Mouse (Mus musculus): ENCODE results near the gene Catsper3. TPM values are rescaled to one million over a fixed set of nuclear protein-coding genes. Genes with fewer than 3 reads are reported as not detected.

Catsper3 gene
- total and polyA plus RNA-seq, 3 experiments: not detected

- no peaks in the 10 kb centered on the region for H3K9me3 ChIP-seq (replicated peaks; ENCODE audit: insufficient read depth, low read length)
- no peaks in the 10 kb centered on the region for H3K27me3 ChIP-seq (ENCODE audit: control insufficient read depth in 1 of 2, insufficient read depth in 2 of 2, low read length in 2 of 2)
- H3K36me3 ChIP-seq (ENCODE audit: control insufficient read depth in 1 of 2, insufficient read depth in 2 of 2, low read length in 2 of 2): no peaks in the 10 kb centered on the region
- no peaks in the 10 kb centered on the region for H3K79me2 ChIP-seq (ENCODE audit: control insufficient read depth, insufficient read depth, low read length, poor library complexity)
- no peak overlapping the region for H3K27ac ChIP-seq (ENCODE audit: control insufficient read depth, low read depth, low read length)
- H3K4me3 ChIP-seq (ENCODE audit: control insufficient read depth in 1 of 2, insufficient read depth in 1 of 2, low read depth in 2 of 2, low read length in 2 of 2): no peak overlapping the region
- DNase-seq (ENCODE audit: low read depth, low spot score): no peak
- TF ChIP-seq MYB (IDR thresholded peaks at IDR 0.05; ENCODE audit: low read depth, low read length) (no peak), MXI1 (IDR thresholded peaks at IDR 0.05; ENCODE audit: low read depth, low read length) (no peak), USF2 (IDR thresholded peaks at IDR 0.05; ENCODE audit: borderline replicate concordance in 1 of 2, insufficient read depth in 1 of 2, low read depth in 1 of 2, low read length in 2 of 2) (no peak), MAX (IDR thresholded peaks at IDR 0.05; ENCODE audit: low read length) (no peak), SMC3 (IDR thresholded peaks at IDR 0.05; ENCODE audit: low read depth, low read length) (no peak)
- no peak overlapping the region for H3K9ac ChIP-seq (ENCODE audit: control insufficient read depth, low read depth, low read length, poor library complexity, severe bottlenecking)
- H3K4me1 ChIP-seq (ENCODE audit: control insufficient read depth in 1 of 2, insufficient read depth in 2 of 2, low read length in 2 of 2): no peaks in the 10 kb centered on the region
Measured at GRCm38 (mm10) chr13:55826008-55826671, 41.8 kb downstream of the Catsper3 start.

- Histone ChIP-seq H3K9me3 (replicated peaks; ENCODE audit: insufficient read depth, low read length) (no peaks in the 10 kb centered on the region), H3K79me2 (ENCODE audit: control insufficient read depth, insufficient read depth, low read length, poor library complexity) (no peaks in the 10 kb centered on the region), H3K4me3 (ENCODE audit: control insufficient read depth in 1 of 2, insufficient read depth in 1 of 2, low read depth in 2 of 2, low read length in 2 of 2) (no peak overlapping the region), H3K4me1 (ENCODE audit: control insufficient read depth in 1 of 2, insufficient read depth in 2 of 2, low read length in 2 of 2) (no peaks in the 10 kb centered on the region), H3K9ac (ENCODE audit: control insufficient read depth, low read depth, low read length, poor library complexity, severe bottlenecking) (no peak overlapping the region), H3K36me3 (ENCODE audit: control insufficient read depth in 1 of 2, insufficient read depth in 2 of 2, low read length in 2 of 2) (no peaks in the 10 kb centered on the region), H3K27me3 (ENCODE audit: control insufficient read depth in 1 of 2, insufficient read depth in 2 of 2, low read length in 2 of 2) (no peaks in the 10 kb centered on the region), H3K27ac (ENCODE audit: control insufficient read depth, low read depth, low read length) (no peak overlapping the region)
- DNase-seq (ENCODE audit: low read depth, low spot score): no peak
- TF ChIP-seq BHLHE40 (IDR thresholded peaks at IDR 0.05; ENCODE audit: borderline replicate concordance, low read depth, low read length): no peak
- no peak for TF ChIP-seq ELF1 (IDR thresholded peaks at IDR 0.05; ENCODE audit: low read depth, low read length)
- TF ChIP-seq KAT2A (conservative IDR thresholded peaks at IDR 0.05; ENCODE audit: low read depth, low read length): no peak
- TF ChIP-seq SMC3 (IDR thresholded peaks at IDR 0.05; ENCODE audit: low read depth, low read length): no peak
- TF ChIP-seq POLR2A (IDR thresholded peaks at IDR 0.05; ENCODE audit: control insufficient read depth in 1 of 2, insufficient read depth in 1 of 2, low read depth in 1 of 2, low read length in 2 of 2, poor library complexity in 1 of 2): no peak
- TF ChIP-seq GABPA (IDR thresholded peaks at IDR 0.05; ENCODE audit: low read depth, low read length): no peak
- no peak for TF ChIP-seq MXI1 (IDR thresholded peaks at IDR 0.05; ENCODE audit: low read depth, low read length)
- no peak for TF ChIP-seq UBTF (IDR thresholded peaks at IDR 0.05; ENCODE audit: borderline replicate concordance, insufficient read depth, low read depth, low read length)
- TF ChIP-seq ZKSCAN1 (IDR thresholded peaks at IDR 0.05; ENCODE audit: low read depth, low read length): no peak
Measured at GRCm38 (mm10) chr13:55826796-55827678, 42.7 kb downstream of the Catsper3 start.

Data from MEL (cell line).